Mouse (Mus musculus): ENCODE results near the gene 1110051M20Rik. TPM values are rescaled to one million over a fixed set of nuclear protein-coding genes. Genes with fewer than 3 reads are reported as not detected.

1110051M20Rik gene
- total RNA-seq, 4 experiments from 2014 or later, result 108 to 144 (median 121) TPM

DNA sequence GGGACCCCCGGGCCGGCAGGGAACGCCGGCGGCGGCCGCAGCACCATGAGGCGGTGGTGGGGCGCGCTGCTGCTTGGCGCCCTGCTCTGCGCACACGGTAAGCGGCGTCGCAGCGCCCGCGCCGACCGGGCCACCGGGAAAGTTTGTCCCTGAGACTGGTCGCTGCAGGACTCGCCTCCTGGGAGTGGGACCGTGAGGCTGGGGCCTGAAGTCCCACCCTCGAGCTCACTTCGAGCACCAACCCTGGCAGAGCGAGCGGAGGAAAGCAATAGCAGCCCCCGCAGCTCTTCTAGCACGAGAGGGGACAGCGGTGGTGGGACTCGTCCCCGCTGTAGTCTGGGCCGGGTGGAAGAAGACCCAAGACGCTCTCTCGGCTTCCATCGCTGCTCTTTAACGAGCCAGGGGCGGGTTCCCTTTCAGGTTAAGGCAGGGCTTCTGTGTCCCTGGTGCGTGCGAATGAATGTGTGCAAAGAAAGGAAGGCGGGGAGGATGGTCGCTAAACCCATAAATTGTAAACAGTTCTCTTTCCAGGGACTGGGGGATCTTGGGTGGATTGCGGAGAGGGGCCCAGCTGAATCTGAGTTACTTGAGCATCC, 13.2 kb upstream of the 1110051M20Rik start:
- no peak for DNase-seq (ENCODE audit: low spot score in 2 of 2)

DNA sequence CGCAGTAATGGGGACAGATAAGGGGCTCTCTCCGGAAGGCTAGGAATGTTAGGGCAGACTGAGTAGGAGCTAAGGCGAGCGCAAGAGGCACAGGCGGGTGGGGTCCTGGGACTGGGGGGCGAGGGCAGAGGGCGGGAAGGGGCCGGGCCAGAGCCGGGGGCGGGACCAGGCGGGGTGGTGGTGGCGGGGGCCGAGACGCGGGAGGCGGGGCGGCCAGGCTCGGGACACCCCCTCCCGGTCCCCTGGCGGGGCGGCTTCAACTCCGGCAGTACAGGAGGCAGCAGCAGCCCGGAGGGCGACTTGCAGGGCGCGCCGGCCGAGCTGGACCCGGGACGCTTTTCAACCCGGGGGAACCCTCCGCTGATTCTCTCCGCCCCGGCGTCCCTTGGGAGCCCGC, 12.8 kb upstream of the 1110051M20Rik start, which contains the start of gene Lrp4:
TSS of gene Lrp4 (plus strand) at position 253 of the 397 bp plus-strand sequence.
- no peak for DNase-seq (ENCODE audit: low spot score in 2 of 2)

DNA sequence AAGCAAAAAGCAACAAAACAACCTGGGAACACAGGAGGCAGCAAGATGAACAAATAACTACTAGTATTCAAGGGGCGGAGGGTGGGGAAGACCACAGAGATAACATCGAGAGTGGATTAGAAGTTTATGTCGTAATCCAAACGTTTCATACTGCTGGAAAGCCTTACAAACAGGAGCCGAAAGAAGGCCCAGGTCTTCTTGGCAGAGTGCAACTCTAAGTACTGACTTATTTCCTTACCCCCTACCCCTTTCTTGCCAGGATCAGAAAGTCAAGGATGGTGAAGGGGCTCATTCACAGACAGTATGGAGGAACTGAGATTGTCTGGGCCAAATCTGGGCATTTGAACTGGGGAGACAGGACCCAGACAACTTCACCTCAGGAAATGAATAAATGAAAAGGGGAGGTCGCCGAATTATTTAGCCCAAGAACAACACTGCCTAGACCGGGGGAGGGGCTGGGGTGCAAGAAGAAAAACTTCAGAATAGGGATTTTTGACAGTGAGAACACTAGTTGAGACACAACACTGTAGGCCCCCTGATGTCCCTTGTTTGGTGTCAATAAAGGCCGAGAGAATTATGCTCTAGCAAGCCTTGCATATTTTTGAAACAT, 12.1 kb upstream of the 1110051M20Rik start:
- no peak for DNase-seq (ENCODE audit: low spot score in 2 of 2)

GRCm38 (mm10) chr2:91455826-91456225, 11.3 kb upstream of the 1110051M20Rik start:
- no peak for DNase-seq (ENCODE audit: low spot score in 2 of 2)

DNA sequence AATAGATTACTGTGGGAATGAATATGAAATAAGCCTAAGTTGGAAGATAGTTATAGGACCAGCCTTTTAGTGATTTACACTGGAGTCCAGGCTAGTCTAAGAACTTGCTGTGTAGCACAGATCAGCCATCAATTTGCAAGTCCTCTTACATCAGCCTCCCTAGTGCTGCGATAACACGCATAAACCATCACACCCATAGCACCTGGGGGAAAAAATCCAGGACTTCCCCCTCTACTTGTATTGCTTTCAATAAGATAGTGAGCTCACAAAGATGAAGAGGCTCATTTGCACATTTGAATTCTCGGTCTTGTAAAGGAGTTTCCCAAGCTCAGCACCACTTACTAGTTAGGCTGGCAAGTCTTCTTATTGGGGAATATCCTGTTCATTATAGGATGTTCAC, 9.9 kb upstream of the 1110051M20Rik start:
- DNase-seq (ENCODE audit: low spot score in 2 of 2), result no peak

DNA sequence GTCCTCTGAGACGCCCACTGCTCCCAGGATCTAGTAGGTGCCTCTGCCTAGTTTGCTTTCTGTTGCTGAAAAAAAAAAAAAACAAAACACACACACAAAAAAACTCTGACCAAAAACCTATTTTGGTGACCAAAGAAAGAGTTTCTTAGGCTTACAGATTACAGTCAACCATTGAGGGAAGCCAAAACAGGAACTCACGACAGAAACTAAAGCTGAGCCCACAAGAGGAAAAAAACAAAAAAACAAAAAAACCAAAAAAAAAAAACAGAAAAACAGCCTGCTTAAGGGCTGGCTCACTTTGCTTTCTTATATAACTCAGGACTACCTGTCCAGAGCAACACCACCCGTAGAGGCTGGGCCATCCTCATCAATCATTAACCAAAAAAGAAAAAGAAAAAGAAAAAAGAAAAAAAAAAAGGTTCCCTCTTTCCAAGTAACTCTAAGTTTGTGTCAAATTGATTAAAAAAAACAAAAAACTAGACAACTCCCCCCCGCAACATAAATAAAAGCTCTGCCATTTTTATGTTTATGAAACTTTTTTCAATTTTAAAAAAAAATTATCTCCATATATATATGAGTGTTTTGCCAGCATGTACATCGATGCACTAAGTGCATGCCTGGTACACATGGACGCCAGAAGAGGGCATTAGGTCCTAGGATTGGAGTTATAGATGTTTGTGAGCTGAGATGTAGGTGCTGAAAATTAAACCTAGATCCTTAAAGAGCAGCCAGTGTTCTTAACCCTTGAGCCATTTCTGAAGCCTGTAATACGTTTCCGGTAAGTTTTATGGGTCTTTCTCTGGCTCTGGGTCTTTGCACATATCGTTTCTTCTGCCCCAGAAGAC, 8.9 kb upstream of the 1110051M20Rik start:
- DNase-seq (ENCODE audit: low spot score in 2 of 2), result no peak

DNA sequence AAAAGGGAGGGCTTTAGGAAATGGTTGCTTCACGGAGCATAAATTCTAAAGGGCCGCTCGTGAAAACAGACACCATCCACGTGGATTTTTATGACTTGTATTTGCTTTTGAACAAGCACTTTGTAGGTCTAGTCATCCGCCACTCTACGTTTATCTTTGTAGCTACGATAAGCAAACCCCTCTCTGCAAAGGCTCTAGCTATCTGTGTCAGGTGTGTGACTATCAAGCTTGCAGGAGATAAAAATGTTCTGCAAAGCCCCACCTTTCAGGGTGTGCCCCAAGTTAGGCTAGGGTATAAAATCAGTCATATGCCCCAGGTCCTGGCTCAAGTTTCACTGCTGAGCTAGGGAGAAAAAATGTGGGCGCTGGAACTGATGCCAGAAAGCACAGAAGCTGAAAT, 8.2 kb upstream of the 1110051M20Rik start:
- no peak for DNase-seq (ENCODE audit: low spot score in 2 of 2)

GRCm38 (mm10) chr2:91450316-91450715, 5.8 kb upstream of the 1110051M20Rik start:
- no peak for DNase-seq (ENCODE audit: low spot score in 2 of 2)

DNA sequence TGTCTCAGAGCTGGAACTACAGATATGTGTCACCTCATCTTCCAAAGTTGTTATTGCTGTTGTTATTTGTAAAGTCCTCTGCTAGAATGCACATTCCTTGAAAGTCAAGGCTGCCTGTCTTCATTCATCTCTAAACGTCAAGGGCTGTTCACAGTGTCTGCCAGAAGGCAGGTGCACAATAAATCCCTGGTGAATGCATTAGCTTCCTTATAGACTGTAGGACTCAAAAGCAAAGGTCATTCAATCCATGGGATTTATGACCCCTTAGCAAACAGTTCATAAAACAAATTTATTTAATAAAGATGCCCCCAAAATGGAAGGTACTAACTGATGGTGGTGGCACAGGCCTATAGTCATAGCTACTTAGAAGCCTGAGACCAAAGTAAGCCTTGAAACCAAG, 5.2 kb upstream of the 1110051M20Rik start:
- DNase-seq (ENCODE audit: low spot score in 2 of 2), result no peak

- DNase-seq (ENCODE audit: low spot score in 2 of 2), result no peak
Measured at GRCm38 (mm10) chr2:91442241-91442640, 2.3 kb downstream of the 1110051M20Rik start.

DNA sequence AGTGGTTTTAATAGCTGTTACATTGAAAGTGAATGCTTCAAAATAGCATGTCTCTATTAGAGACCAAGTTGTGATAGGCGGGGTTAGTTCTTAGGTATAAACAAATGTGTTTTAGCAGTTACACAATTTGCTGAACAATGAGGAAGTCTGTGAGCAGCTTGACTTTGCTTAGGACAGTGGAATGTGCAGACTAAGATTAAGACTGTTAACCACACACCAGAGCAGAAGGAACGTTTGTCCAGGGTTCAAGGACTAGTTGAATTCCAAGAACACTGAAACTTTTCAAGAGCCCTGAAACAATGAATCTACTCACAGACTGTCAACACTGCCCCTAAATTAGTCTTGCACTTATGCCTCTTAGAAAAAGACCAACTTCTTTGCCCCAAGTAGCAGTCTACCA, 2.8 kb downstream of the 1110051M20Rik start:
- DNase-seq (ENCODE audit: low spot score in 2 of 2), result no peak

GRCm38 (mm10) chr2:91440686-91441085, 3.8 kb downstream of the 1110051M20Rik start:
- DNase-seq (ENCODE audit: low spot score in 2 of 2), result no peak

DNA sequence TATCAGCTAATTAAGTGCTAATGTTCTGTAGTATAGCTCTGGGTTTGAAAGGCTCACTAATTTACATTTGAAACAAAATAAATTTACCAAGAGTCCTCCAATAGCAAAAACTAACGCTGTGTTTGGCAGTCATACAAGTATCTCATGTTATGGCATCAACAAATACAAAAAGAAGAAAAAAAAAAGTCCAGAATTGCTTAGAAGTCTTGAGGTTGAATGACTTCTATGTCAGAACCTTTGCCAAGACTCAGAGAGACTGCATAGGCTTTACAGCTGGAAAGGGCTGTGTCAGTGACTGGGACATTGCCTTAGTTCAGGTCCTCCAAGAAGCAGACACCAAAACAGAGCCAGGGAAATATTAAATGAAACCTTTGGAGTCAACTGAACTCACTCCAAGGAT, 4.6 kb downstream of the 1110051M20Rik start:
- no peak for DNase-seq (ENCODE audit: low spot score in 2 of 2)

DNA sequence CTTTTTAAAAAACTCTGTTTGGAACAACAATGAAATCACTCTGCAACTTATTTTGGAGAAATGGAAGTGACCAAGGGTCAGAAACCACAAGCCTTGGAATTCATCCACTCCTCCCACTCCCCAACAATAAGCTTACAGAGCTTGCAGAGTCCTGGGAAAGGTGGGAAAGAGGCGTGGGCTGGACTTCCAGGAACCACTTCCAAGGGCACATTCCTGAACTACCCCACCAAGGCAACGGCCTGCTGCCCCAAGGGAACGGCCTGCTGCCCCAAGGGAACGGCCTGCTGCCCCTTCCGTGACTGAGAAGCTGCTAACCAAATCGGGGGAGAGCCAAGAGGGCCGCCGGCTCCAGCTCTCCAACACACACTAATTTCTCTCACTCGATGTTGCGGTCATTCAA, 5.2 kb downstream of the 1110051M20Rik start:
- DNase-seq (ENCODE audit: low spot score in 2 of 2), result no peak

DNA sequence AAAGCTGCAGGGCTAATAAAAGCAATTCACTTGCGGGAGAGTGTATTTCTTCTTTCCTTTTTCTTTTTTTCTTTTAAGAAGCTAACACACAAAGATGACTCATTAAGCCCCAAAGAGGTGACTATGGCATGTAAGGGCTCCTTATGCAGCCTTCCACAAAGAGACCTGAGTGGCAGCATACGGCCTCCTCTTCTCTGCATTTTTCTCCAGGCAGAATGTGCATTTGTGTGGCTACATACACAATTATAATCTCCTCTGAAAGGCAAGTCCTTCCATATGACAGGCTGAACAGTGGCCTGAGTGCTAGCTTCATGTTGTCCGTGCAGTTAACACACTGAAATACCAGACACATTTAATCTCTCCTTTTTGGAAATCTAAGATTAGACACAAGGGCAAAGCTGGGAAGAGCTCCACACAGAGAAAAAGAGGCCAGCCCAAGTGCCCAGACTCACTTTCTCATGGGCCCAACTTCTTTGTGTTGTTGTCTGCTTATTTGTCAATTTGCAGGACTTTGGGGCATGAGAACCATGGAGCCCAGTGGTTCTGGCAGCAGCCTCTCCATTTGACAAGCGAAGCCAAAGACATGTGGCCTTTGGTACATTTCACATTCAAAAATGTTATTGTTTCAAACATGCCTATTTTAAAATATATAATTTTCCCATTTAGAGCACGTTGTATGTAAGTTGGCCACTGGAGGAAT, 7.2 kb downstream of the 1110051M20Rik start:
- no peak for DNase-seq (ENCODE audit: low spot score in 2 of 2)

- no peak for DNase-seq (ENCODE audit: low spot score in 2 of 2)
Measured at GRCm38 (mm10) chr2:91436713-91437112, 7.8 kb downstream of the 1110051M20Rik start.

- no peak for DNase-seq (ENCODE audit: low spot score in 2 of 2)
Measured at GRCm38 (mm10) chr2:91430600-91430919, 13.9 kb downstream of the 1110051M20Rik start.

DNA sequence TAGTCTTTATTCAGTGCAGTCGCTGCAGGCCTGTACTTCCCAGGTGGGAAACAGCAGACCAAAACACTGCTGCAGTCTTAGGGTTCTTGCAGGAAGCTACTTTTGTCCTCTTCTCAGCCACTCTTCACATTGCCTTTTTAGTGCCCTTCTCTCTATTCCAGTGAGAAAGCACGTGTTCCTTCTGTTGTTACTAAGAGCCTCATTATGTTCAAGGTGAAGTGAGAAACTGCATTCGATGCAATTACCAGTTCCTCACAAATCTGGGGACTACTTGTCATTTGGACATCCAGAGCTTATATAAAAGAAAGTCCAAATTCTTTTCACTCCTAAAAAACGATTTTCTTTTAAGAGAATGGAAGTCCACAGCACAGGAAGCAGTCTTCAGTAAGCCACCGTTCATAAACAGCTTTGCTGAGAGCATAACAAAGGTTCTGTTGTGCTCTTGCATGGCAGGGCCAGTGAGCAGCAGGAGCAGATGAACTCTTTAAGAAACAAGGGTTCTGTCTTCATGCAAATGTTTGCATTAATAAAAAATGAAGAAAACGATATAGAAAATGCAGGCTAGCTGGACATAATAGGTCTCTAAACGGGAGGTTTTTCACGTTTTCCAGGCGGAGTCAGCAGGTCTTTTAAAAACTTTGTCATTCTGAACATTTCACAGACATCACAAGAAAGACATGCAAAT, 14.4 kb downstream of the 1110051M20Rik start:
- no peak for DNase-seq (ENCODE audit: low spot score in 2 of 2)

DNA sequence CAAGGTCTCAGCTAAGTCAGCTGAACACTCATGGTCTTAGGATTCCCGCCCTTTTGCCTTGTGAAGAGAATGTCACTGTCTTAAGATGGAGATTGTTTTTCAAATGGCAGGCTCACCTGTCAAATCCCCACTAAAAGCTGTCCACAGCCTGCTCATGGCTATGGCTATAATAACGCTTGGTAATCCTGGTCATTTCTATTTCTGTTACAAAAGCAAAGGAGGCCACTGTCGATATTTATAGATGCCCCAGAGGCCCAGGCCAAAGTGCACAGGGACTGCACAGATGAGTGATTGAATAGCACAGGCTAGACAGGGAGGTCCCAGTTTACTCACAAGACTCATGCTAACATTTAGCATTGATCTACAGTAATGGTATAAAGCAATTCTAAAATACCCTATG, 15.4 kb downstream of the 1110051M20Rik start:
- no peak for DNase-seq (ENCODE audit: low spot score in 2 of 2)

DNA sequence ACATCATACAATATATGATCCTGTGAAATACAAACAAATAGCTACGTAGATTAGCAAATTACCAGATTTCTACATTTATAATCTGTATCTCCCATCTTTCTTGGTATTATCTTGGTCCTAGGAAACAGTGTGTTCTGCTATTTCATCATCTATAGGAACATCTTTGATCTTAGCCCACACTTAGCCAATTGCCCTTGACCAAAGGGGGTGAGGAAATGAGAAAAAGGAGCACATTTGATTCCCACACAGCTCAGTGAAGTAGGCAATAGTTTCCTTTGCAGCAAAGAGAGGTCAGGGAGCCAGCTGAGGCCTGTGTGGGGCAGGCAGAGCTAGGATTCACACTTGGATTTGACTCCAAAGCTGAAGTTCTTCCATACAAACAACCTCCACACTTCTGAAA, 18.2 kb downstream of the 1110051M20Rik start:
- no peak for DNase-seq (ENCODE audit: low spot score in 2 of 2)

- DNase-seq (ENCODE audit: low spot score in 2 of 2), result no peak
Measured at GRCm38 (mm10) chr2:91424061-91424720, 20.3 kb downstream of the 1110051M20Rik start.

Data from layer of hippocampus, adult 8-10 months (tissue).